Mouse (Mus musculus) heart, embryonic 16.5 days (tissue): ENCODE measurements at regions not wholly inside any gene's neighbourhood (a gene's known extent, or its start where the extent isn't known, plus 50 kb on each side); places are given as distances from the start of the nearest gene placed in this dataset.

Experiments
- ATAC-seq: fragments of 200-750 bp; cut with Nextera tagmentation; replicated peaks from 2 replicates; pipeline ENCODE4 v1.8.0; 2017; ENCODE audit warnings: moderate number of reproducible peaks; ENCODE audit not compliant: insufficient read depth, low FRiP score; ENCODE audit errors: extremely low read depth
- H3K27ac ChIP-seq: fragments of 300-500 bp; sonication (generic); 2 replicates; pipeline ENCODE4 v1.5.1; 2014; ENCODE audit warnings: mild to moderate bottlenecking, low read length, control low read depth, moderate library complexity
- H3K27me3 ChIP-seq: fragments of 300-500 bp; sonication (generic); 2 replicates; pipeline ENCODE4 v1.6.1; 2014; ENCODE audit warnings: low read length, mixed read lengths; ENCODE audit not compliant: control insufficient read depth, insufficient read depth
- H3K36me3 ChIP-seq: fragments of 300-500 bp; sonication (generic); 2 replicates; pipeline ENCODE4 v1.6.1; 2014; ENCODE audit not compliant: control insufficient read depth, insufficient read depth
- H3K4me1 ChIP-seq: fragments of 300-500 bp; sonication (generic); 2 replicates; pipeline ENCODE4 v1.6.1; 2014; ENCODE audit warnings: low read length, mixed read lengths; ENCODE audit not compliant: control insufficient read depth, insufficient read depth
- H3K4me2 ChIP-seq: fragments of 300-500 bp; sonication (generic); 2 replicates; pipeline ENCODE4 v1.6.1; 2014; ENCODE audit warnings: low read depth, mild to moderate bottlenecking, control low read depth, low read length
- H3K4me3 ChIP-seq: fragments of 300-500 bp; sonication (generic); 2 replicates; pipeline ENCODE4 v1.5.1; 2014; ENCODE audit warnings: mild to moderate bottlenecking, control low read depth, low read length
- H3K9ac ChIP-seq: fragments of 300-500 bp; sonication (generic); 2 replicates; pipeline ENCODE4 v1.6.1; 2014; ENCODE audit warnings: low read length, control low read depth
- H3K9me3 ChIP-seq: fragments of 300-500 bp; sonication (generic); replicated peaks from 2 replicates; pipeline ENCODE4 v1.6.1; 2016; ENCODE audit warnings: low read length; ENCODE audit not compliant: control insufficient read depth
- WGBS: fragments of 180-500 bp; shearing (Covaris S2); extraction: QIAGEN DNeasy Blood & Tissue Kit; methylation state at CpG from one replicate; pipeline ENCODE4 v1.1.7; 2014; 5-methylcytosine and 5-hydroxymethylcytosine counted together

- 66% methylated on average over 2 of the region's 2 CpGs for WGBS
- ATAC-seq: no peak
- no peak overlapping the region for H3K27ac ChIP-seq
- H3K4me1 ChIP-seq: no peaks in the 10 kb centered on the region
- H3K4me2 ChIP-seq: no peak overlapping the region
- no peaks in the 10 kb centered on the region for H3K27me3 ChIP-seq
- no peak overlapping the region for H3K9ac ChIP-seq
- H3K36me3 ChIP-seq: no peaks in the 10 kb centered on the region
- no peaks in the 10 kb centered on the region for H3K9me3 ChIP-seq
- H3K4me3 ChIP-seq: no peak overlapping the region
These were observed 315.9 kb upstream of the Vwc2 start for GRCm38 (mm10) chr11:10798079-10798478.

GRCm38 (mm10) chr11:10840191-10840590 is 273.8 kb upstream of the Vwc2 start:
- Histone ChIP-seq H3K27ac (no peak overlapping the region), H3K27me3 (no peaks in the 10 kb centered on the region), H3K9me3 (no peaks in the 10 kb centered on the region), H3K9ac (no peak overlapping the region), H3K4me1 (no peaks in the 10 kb centered on the region), H3K4me3 (no peak overlapping the region), H3K4me2 (no peak overlapping the region), H3K36me3 (no peaks in the 10 kb centered on the region)
- 81% methylated on average over 3 of the region's 3 CpGs for WGBS
- no peak for ATAC-seq

DNA sequence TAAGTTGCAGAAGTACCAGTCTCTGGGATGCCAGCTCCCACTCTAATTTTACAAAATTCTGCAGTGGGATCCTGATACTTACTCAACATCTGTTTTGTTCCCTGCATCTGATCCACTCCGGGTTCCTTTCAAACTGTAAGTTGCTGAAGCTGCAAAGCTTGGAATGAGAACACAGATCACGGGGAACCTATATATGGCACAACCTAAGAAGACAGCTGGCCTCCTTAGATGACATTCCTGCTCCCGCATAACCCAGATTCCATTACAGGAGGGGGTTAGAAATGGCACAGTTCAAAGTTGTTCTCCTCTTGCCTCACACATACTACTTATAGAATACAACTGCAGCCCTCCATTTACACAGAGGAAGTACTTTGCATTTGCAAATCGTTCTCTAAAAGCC is 272.9 kb upstream of the Vwc2 start:
- peak overlapping the region; percentile 35 for H3K4me2 ChIP-seq
- WGBS: 32% methylated on average over 4 of the region's 4 CpGs
- H3K4me1 ChIP-seq: no peaks in the 10 kb centered on the region
- no peak overlapping the region for H3K4me3 ChIP-seq
- ATAC-seq: peak; percentile 65
- H3K9ac ChIP-seq: no peak overlapping the region
- H3K9me3 ChIP-seq: no peaks in the 10 kb centered on the region
- H3K27ac ChIP-seq: peak overlapping the region; percentile 14; the same call in 1 of the 2 replicates
- H3K36me3 ChIP-seq: no peaks in the 10 kb centered on the region
- H3K27me3 ChIP-seq: no peaks in the 10 kb centered on the region

DNA sequence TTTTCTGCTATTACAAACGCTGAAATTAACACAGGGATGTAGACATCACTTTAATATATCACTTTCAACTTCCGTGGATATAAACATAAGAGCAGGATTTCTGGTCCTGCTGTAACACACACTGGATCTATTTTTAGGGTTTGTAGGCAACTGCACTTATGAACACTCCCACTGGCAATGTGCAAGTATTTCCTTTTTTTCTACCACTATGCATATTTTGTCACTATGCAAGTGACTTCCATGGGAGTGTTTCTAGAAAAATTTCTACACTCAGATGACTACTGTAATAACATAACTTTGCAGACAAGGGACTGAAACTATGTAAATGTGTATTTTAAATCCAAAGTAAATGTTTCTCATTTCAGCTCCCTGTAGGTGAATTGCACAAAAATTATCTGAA is 241.8 kb upstream of the Vwc2 start:
- Histone ChIP-seq H3K27ac (no peak overlapping the region), H3K4me2 (no peak overlapping the region), H3K4me1 (no peaks in the 10 kb centered on the region; the same call in 1 of the 2 replicates), H3K9me3 (no peaks in the 10 kb centered on the region), H3K27me3 (no peaks in the 10 kb centered on the region), H3K9ac (no peak overlapping the region), H3K36me3 (no peaks in the 10 kb centered on the region), H3K4me3 (no peak overlapping the region)
- ATAC-seq: no peak
- 33% methylated on average over 2 of the region's 2 CpGs for WGBS

DNA sequence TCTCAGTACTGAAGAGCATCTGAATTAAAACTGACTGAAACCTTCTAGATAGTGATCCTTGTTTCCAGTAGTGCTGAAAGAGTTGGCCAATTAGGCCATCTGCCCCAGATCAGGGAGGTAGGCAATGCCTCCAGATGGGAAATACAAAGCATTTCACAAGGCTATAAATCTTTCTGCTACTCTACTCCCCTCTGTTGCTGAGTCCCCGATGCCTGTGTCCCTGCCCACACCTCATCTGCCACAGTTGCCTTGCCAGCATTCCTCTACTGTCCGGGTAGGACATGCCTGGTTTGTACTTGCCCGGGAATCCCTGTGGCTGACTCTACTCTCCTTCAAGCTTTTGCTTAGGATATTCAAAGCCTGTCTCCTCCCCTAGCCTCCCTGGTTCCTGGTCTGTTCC is 220.7 kb upstream of the Vwc2 start:
- Histone ChIP-seq H3K9ac (no peak overlapping the region), H3K36me3 (no peaks in the 10 kb centered on the region), H3K27ac (no peak overlapping the region), H3K4me3 (no peak overlapping the region), H3K4me2 (no peak overlapping the region), H3K27me3 (no peaks in the 10 kb centered on the region), H3K4me1 (no peaks in the 10 kb centered on the region), H3K9me3 (no peaks in the 10 kb centered on the region)
- WGBS: 70% methylated on average over 3 of the region's 3 CpGs
- no peak for ATAC-seq

GRCm38 (mm10) chr11:10923998-10924397 is 190.0 kb upstream of the Vwc2 start:
- Histone ChIP-seq H3K4me1 (no peaks in the 10 kb centered on the region), H3K27me3 (no peaks in the 10 kb centered on the region), H3K9me3 (no peaks in the 10 kb centered on the region), H3K4me2 (no peak overlapping the region), H3K27ac (no peak overlapping the region), H3K4me3 (no peak overlapping the region), H3K9ac (no peak overlapping the region), H3K36me3 (no peaks in the 10 kb centered on the region)
- 72% methylated on average over 1 of the region's 1 CpGs for WGBS
- no peak for ATAC-seq

DNA sequence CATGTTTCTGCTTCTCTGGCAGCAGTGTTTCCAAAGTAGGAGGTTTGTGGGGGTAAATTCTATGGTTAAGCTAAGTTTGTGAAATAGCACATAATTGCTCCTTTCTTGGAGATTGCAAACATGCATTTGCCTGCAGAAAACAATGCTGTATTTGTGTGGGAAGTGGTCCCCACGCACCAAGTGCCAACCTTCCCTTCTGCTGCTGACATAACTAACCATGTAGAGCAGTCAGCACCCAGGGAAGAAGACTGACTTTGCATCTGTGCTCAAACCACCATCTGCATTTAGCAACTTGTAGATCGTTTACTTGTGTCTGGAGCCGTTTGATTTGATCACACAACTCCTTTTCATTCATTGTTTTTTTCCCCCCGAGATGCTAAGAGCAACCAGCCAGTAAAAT is 161.1 kb upstream of the Vwc2 start:
- no peaks in the 10 kb centered on the region for H3K9me3 ChIP-seq
- no peaks in the 10 kb centered on the region for H3K27me3 ChIP-seq
- no peak overlapping the region for H3K4me2 ChIP-seq
- H3K4me1 ChIP-seq: no peaks in the 10 kb centered on the region
- ATAC-seq: no peak
- no peak overlapping the region for H3K27ac ChIP-seq
- H3K4me3 ChIP-seq: no peak overlapping the region
- H3K36me3 ChIP-seq: no peaks in the 10 kb centered on the region
- WGBS: 69% methylated on average over 4 of the region's 4 CpGs
- H3K9ac ChIP-seq: no peak overlapping the region
